Mouse (Mus musculus): ENCODE data around the gene Prrg4. TPM values are rescaled to one million over a fixed set of nuclear protein-coding genes. Genes with fewer than 3 reads are reported as not detected.

Gene Prrg4
- total and polyA plus RNA-seq, 3 experiments: not detected

- no peaks in the 10 kb centered on the region for H3K9me3 ChIP-seq (replicated peaks; ENCODE audit: insufficient read depth, low read length)
- H3K9ac ChIP-seq (ENCODE audit: control insufficient read depth, low read depth, low read length, poor library complexity, severe bottlenecking): no peak overlapping the region
- TF ChIP-seq MYB (IDR thresholded peaks at IDR 0.05; ENCODE audit: low read depth, low read length) (no peak), TAL1 (IDR thresholded peaks at IDR 0.05; ENCODE audit: low read length) (no peak), MEF2A (IDR thresholded peaks at IDR 0.05; ENCODE audit: extremely low read depth, insufficient replicate concordance, low read depth, low read length, poor library complexity, severe bottlenecking) (no peak), RCOR1 (IDR thresholded peaks at IDR 0.05; ENCODE audit: low read depth, low read length) (no peak), E2F4 (IDR thresholded peaks at IDR 0.05; ENCODE audit: borderline replicate concordance, low read depth, low read length) (no peak), NELFE (IDR thresholded peaks at IDR 0.05; ENCODE audit: low read depth, low read length) (no peak), CTCF (IDR thresholded peaks at IDR 0.05 in 2 of 3, conservative IDR thresholded peaks at IDR 0.05 in 1 of 3; ENCODE audit: control insufficient read depth in 1 of 3, insufficient read depth in 1 of 3, low read depth in 2 of 3, low read length in 3 of 3, poor library complexity in 1 of 3, severe bottlenecking in 1 of 3) (no peak), POLR2AphosphoS2 (IDR thresholded peaks at IDR 0.05; ENCODE audit: low read length) (no peak), KAT2A (conservative IDR thresholded peaks at IDR 0.05; ENCODE audit: low read depth, low read length) (no peak), ETS1 (IDR thresholded peaks at IDR 0.05; ENCODE audit: low read depth, low read length) (no peak), MAX (IDR thresholded peaks at IDR 0.05; ENCODE audit: low read length) (no peak), MAFK (IDR thresholded peaks at IDR 0.05; ENCODE audit: borderline replicate concordance, low read depth, low read length) (no peak)
- DNase-seq (ENCODE audit: low read depth, low spot score): no peak
- H3K4me3 ChIP-seq (ENCODE audit: control insufficient read depth in 1 of 2, insufficient read depth in 1 of 2, low read depth in 2 of 2, low read length in 2 of 2): no peak overlapping the region
- no peaks in the 10 kb centered on the region for H3K4me1 ChIP-seq (ENCODE audit: control insufficient read depth in 1 of 2, insufficient read depth in 2 of 2, low read length in 2 of 2)
- H3K27me3 ChIP-seq (ENCODE audit: control insufficient read depth in 1 of 2, insufficient read depth in 2 of 2, low read length in 2 of 2): peaks cover 7 to 8% of the 10 kb centered on the region in 2 experiments; a peak in 3 of 4 replicates
- no peaks in the 10 kb centered on the region for H3K79me2 ChIP-seq (ENCODE audit: control insufficient read depth, insufficient read depth, low read length, poor library complexity)
- H3K36me3 ChIP-seq (ENCODE audit: control insufficient read depth in 1 of 2, insufficient read depth in 2 of 2, low read length in 2 of 2): no peaks in the 10 kb centered on the region
- H3K27ac ChIP-seq (ENCODE audit: control insufficient read depth, low read depth, low read length): no peak overlapping the region
These were observed 299 bp upstream of the Prrg4 start for GRCm38 (mm10) chr2:104849991-104850359.

DNA sequence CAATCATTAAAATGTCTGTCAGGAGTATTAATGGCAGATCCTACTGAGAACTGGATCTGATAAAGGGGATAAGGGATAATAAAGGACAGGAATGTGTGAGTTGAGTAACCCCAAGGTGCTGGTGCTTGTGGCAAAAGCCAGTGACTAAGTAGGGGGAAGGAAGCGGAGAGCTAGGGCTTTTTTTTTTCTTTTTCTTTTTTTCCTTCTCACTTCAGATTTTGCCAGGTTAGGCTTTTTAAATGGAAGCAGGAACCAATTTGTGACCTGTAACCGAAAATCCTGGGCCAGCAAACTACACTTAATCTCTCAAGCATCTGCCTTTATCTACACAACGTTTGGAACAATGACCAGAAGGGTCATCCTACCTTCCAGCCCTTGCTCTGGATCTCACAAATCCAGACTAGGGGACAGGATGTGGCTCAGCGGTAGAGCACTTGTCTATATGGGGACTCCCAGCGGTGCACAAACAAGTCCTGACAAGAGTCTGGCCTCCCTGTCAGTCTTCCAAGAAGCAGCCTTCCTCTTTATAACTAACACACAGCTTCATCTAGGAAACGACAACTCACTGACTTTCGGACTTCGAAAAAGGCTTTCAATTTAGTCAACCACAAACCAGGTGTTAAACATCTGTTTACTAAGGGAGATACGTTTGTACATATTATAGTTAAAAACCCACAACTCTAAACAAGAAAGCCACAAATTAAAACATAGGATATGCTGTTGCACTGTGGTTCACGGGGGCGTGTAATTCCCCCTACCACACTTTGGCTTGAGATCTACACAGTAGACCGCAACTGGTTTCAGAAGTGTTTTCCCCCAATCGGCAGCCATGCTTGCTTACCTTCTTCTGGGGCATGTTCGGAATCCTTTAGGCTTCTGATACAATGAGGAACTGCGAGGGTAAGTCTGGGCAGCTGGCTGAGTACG, 1.2 kb downstream of the Prrg4 start:
- H3K4me1 ChIP-seq (ENCODE audit: control insufficient read depth in 1 of 2, insufficient read depth in 2 of 2, low read length in 2 of 2): no peaks in the 10 kb centered on the region
- no peak for DNase-seq (ENCODE audit: low read depth, low spot score)
- no peak for TF ChIP-seq MYC (IDR thresholded peaks at IDR 0.05; ENCODE audit: low read depth, low read length)
- no peak for TF ChIP-seq ETS1 (IDR thresholded peaks at IDR 0.05; ENCODE audit: low read depth, low read length)
- no peak for TF ChIP-seq EP300 (IDR thresholded peaks at IDR 0.05; ENCODE audit: low read depth in 1 of 2, low read length in 2 of 2)
- no peak for TF ChIP-seq USF1 (IDR thresholded peaks at IDR 0.05; ENCODE audit: low read depth, low read length)
- TF ChIP-seq POLR2AphosphoS2 (IDR thresholded peaks at IDR 0.05; ENCODE audit: low read length): no peak
- TF ChIP-seq E2F4 (IDR thresholded peaks at IDR 0.05; ENCODE audit: borderline replicate concordance, low read depth, low read length): no peak
- no peak for TF ChIP-seq TBP (IDR thresholded peaks at IDR 0.05; ENCODE audit: low read depth, low read length)
- no peak for TF ChIP-seq MEF2A (IDR thresholded peaks at IDR 0.05; ENCODE audit: extremely low read depth, insufficient replicate concordance, low read depth, low read length, poor library complexity, severe bottlenecking)
- no peak for TF ChIP-seq JUND (IDR thresholded peaks at IDR 0.05; ENCODE audit: low read depth, low read length)
- no peak for TF ChIP-seq GATA1 (IDR thresholded peaks at IDR 0.05; ENCODE audit: low read depth, low read length)
- no peak for TF ChIP-seq CHD2 (IDR thresholded peaks at IDR 0.05; ENCODE audit: low read length)
- H3K4me3 ChIP-seq (ENCODE audit: control insufficient read depth in 1 of 2, insufficient read depth in 1 of 2, low read depth in 2 of 2, low read length in 2 of 2): no peak overlapping the region
- H3K36me3 ChIP-seq (ENCODE audit: control insufficient read depth in 1 of 2, insufficient read depth in 2 of 2, low read length in 2 of 2): no peaks in the 10 kb centered on the region
- peaks cover 8 to 10% of the 10 kb centered on the region in 2 experiments; a peak in 3 of 4 replicates for H3K27me3 ChIP-seq (ENCODE audit: control insufficient read depth in 1 of 2, insufficient read depth in 2 of 2, low read length in 2 of 2)
- no peak overlapping the region for H3K27ac ChIP-seq (ENCODE audit: control insufficient read depth, low read depth, low read length)
- H3K9me3 ChIP-seq (replicated peaks; ENCODE audit: insufficient read depth, low read length): no peaks in the 10 kb centered on the region
- H3K79me2 ChIP-seq (ENCODE audit: control insufficient read depth, insufficient read depth, low read length, poor library complexity): no peaks in the 10 kb centered on the region
- H3K9ac ChIP-seq (ENCODE audit: control insufficient read depth, low read depth, low read length, poor library complexity, severe bottlenecking): no peak overlapping the region

Data from MEL (cell line).